Comparison of ENCODE assay signal across 9 mouse cellular contexts in genomic region chr14:74884024-74884680, GRCm38 (mm10).
DNase-seq lines count a peak whose midpoint lies in the region; ATAC-seq and TF ChIP-seq lines count a peak whose summit lies in the region.
"Had no signal": no experiment of that assay in that cellular context is flagged by ENCODE, and none has a peak within 500 bp of the region (broad histone marks: within the 10 kb centered on the region; RNA-seq: fewer than 3 reads in every experiment).

No protein-coding gene starts in this region.

- peak; percentile 86 for ATAC-seq in midbrain, embryonic 11.5 days (ENCODE audit: low FRiP score)
- ATAC-seq in stomach, postnatal 0 days (ENCODE audit: low FRiP score, low TSS enrichment), result peak; percentile 66
- ATAC-seq in liver, postnatal 0 days, result no peak

- H3K36me3 ChIP-seq in midbrain, embryonic 11.5 days (ENCODE audit: control insufficient read depth, insufficient read depth, low read length), result no peaks in the 10 kb centered on the region
- no peaks in the 10 kb centered on the region for H3K36me3 ChIP-seq in stomach, postnatal 0 days (ENCODE audit: control insufficient read depth, insufficient read depth, low read length)
- no peaks in the 10 kb centered on the region for H3K36me3 ChIP-seq in liver, postnatal 0 days (replicated peaks; ENCODE audit: insufficient read depth, low read length)

- no peaks in the 10 kb centered on the region for H3K27me3 ChIP-seq in cerebellum, adult 2 months (ENCODE audit: control insufficient read depth, insufficient read depth, low read length)
- no peaks in the 10 kb centered on the region for H3K27me3 ChIP-seq in midbrain, embryonic 11.5 days (ENCODE audit: control insufficient read depth, insufficient read depth, low read length)
- no peaks in the 10 kb centered on the region for H3K27me3 ChIP-seq in stomach, postnatal 0 days (ENCODE audit: control insufficient read depth, insufficient read depth, low read length)
- no peaks in the 10 kb centered on the region for H3K27me3 ChIP-seq in liver, postnatal 0 days (ENCODE audit: insufficient read depth, low read length)

- no peak overlapping the region for H3K9ac ChIP-seq in midbrain, embryonic 11.5 days (ENCODE audit: low read length)
- H3K9ac ChIP-seq in stomach, postnatal 0 days (ENCODE audit: low read length), result no peak overlapping the region
- no peak overlapping the region for H3K9ac ChIP-seq in liver, postnatal 0 days (replicated peaks)

- no peak for TF ChIP-seq POLR2A in cerebellum, adult 2 months (IDR thresholded peaks at IDR 0.05; ENCODE audit: borderline replicate concordance, insufficient read depth, low read length)

- no peak overlapping the region for H3K4me3 ChIP-seq in cerebellum, adult 2 months (replicated peaks; ENCODE audit: insufficient read depth, low read depth, low read length)
- H3K4me3 ChIP-seq in layer of hippocampus, adult 2 months, result no peak overlapping the region
- H3K4me3 ChIP-seq in midbrain, embryonic 11.5 days (ENCODE audit: low read depth, low read length), result no peak overlapping the region
- no peak overlapping the region for H3K4me3 ChIP-seq in stomach, postnatal 0 days (ENCODE audit: low read depth, low read length)
- H3K4me3 ChIP-seq in liver, postnatal 0 days (ENCODE audit: low read depth, low read length), result no peak overlapping the region

- no peaks in the 10 kb centered on the region for H3K9me3 ChIP-seq in midbrain, embryonic 11.5 days (ENCODE audit: control insufficient read depth, low read length)
- no peaks in the 10 kb centered on the region for H3K9me3 ChIP-seq in stomach, postnatal 0 days (ENCODE audit: control insufficient read depth, low read length)
- H3K9me3 ChIP-seq in liver, postnatal 0 days (ENCODE audit: low read length), result no peaks in the 10 kb centered on the region

- H3K4me1 ChIP-seq in cerebellum, adult 2 months (ENCODE audit: control insufficient read depth, insufficient read depth, low read length), result peaks cover 7% of the 10 kb centered on the region; the same call in 1 of the 2 replicates
- H3K4me1 ChIP-seq in midbrain, embryonic 11.5 days (ENCODE audit: control insufficient read depth, insufficient read depth, low read length), result peaks cover 7% of the 10 kb centered on the region
- peaks cover 6% of the 10 kb centered on the region; the same call in 1 of the 2 replicates for H3K4me1 ChIP-seq in stomach, postnatal 0 days (replicated peaks; ENCODE audit: control insufficient read depth, insufficient read depth)
- H3K4me1 ChIP-seq in liver, postnatal 0 days (ENCODE audit: insufficient read depth), result peaks cover 8% of the 10 kb centered on the region

- H3K4me2 ChIP-seq in midbrain, embryonic 11.5 days, result no peak overlapping the region
- H3K4me2 ChIP-seq in stomach, postnatal 0 days (replicated peaks; ENCODE audit: low read depth), result no peak overlapping the region
- no peak overlapping the region for H3K4me2 ChIP-seq in liver, postnatal 0 days (ENCODE audit: low read depth, low read length)

- DNase-seq in Muller cell, postnatal 12 days (ENCODE audit: inconsistent ontology term), result peak; percentile 82
- peak; percentile 49 to 61 for DNase-seq in cerebellum, adult 2 months
- DNase-seq in frontal cortex, adult 2 months (ENCODE audit: extremely low spot score in 1 of 2, low spot score in 1 of 2), result peak; percentile 29 to 64
- DNase-seq in heart, postnatal 4 days, result peak; percentile 73
- peak; percentile 55 to 63 for DNase-seq in layer of hippocampus, adult 2 months (ENCODE audit: low spot score in 2 of 2)
- DNase-seq in midbrain, embryonic 11.5 days (ENCODE audit: low spot score, missing footprints), result no peak
- DNase-seq in stomach, postnatal 0 days (ENCODE audit: low spot score), result peak; percentile 61
- DNase-seq in liver, postnatal 0 days, result no peak

- no peak for TF ChIP-seq CTCF in cerebellum, adult 2 months (IDR thresholded peaks at IDR 0.05; ENCODE audit: borderline replicate concordance, insufficient read depth, low read depth, low read length)
- TF ChIP-seq CTCF in layer of hippocampus, adult 2 months (conservative IDR thresholded peaks at IDR 0.05), result no peak
- no peak for TF ChIP-seq CTCF in stomach, postnatal 0 days (IDR thresholded peaks at IDR 0.05; ENCODE audit: low read depth)
- TF ChIP-seq CTCF in liver, postnatal 0 days (IDR thresholded peaks at IDR 0.05; ENCODE audit: low read depth), result no peak

- TF ChIP-seq EP300 in stomach, postnatal 0 days (optimal IDR thresholded peaks at IDR 0.05), result no peak
- no peak for TF ChIP-seq EP300 in liver, postnatal 0 days (IDR thresholded peaks at IDR 0.05; ENCODE audit: low read depth)

- WGBS in cerebellum, adult 2 months, result 32% methylated on average over 13 of the region's 13 CpGs
- 33% methylated on average over 13 of the region's 13 CpGs for WGBS in midbrain, embryonic 11.5 days
- WGBS in stomach, postnatal 0 days, result 10% methylated on average over 13 of the region's 13 CpGs
- WGBS in liver, postnatal 0 days (ENCODE audit: insufficient replicate concordance), result 68% methylated on average over 13 of the region's 13 CpGs

- no peak overlapping the region for H3K27ac ChIP-seq in cerebellum, adult 2 months (ENCODE audit: insufficient read depth, low read length)
- H3K27ac ChIP-seq in layer of hippocampus, adult 2 months, result peak overlapping the region; percentile 74
- no peak overlapping the region for H3K27ac ChIP-seq in midbrain, embryonic 11.5 days (ENCODE audit: low read depth, low read length)
- H3K27ac ChIP-seq in stomach, postnatal 0 days (replicated peaks), result peak overlapping the region; percentile 56; the same call in 1 of the 2 replicates
- H3K27ac ChIP-seq in liver, postnatal 0 days (ENCODE audit: low read depth), result no peak overlapping the region
- H3K27ac ChIP-seq: macrophage had no signal

Comparison
In these comparisons a context has a peak if more than half of its experiments do, and no peak if none do; other contexts are left out.
1. DNase-seq: peak in Muller cell, postnatal 12 days (single experiment), cerebellum, adult 2 months (2 of 2), frontal cortex, adult 2 months (2 of 2), heart, postnatal 4 days (single experiment), layer of hippocampus, adult 2 months (2 of 2) and stomach, postnatal 0 days (single experiment); none in midbrain, embryonic 11.5 days (single experiment) and liver, postnatal 0 days (single experiment).
2. H3K27ac ChIP-seq: peak in layer of hippocampus, adult 2 months (single experiment) and stomach, postnatal 0 days (single experiment); none in cerebellum, adult 2 months (single experiment), midbrain, embryonic 11.5 days (single experiment) and liver, postnatal 0 days (single experiment).